Mouse (Mus musculus) G1E (cell line): ENCODE data around the gene Atp5f1. TPM values are rescaled to one million over a fixed set of nuclear protein-coding genes. Genes with fewer than 3 reads are reported as not detected.
A peak's percentile ranks its signal among the peaks of the same experiment; 100 is the strongest.

Experiments used
- ATAC-seq: 2 replicates; pipeline ENCODE4 v1.8.0; 2016; ENCODE audit warnings: mild to moderate bottlenecking; ENCODE audit not compliant: insufficient number of reproducible peaks, poor library complexity, low FRiP score, severe bottlenecking; ENCODE audit errors: extremely low read depth
- DNase-seq: peaks from one replicate; pipeline ENCODE4 v3.0.0; 2012; ENCODE audit warnings: low spot score
- H3K27me3 ChIP-seq: 2 replicates; pipeline ENCODE4 v1.6.1; 2012; ENCODE audit warnings: mild to moderate bottlenecking, low read length, inconsistent platforms; ENCODE audit not compliant: insufficient read depth
- H3K36me3 ChIP-seq: replicated peaks from 2 replicates; pipeline ENCODE3; 2012; ENCODE audit warnings: mild to moderate bottlenecking, inconsistent platforms
- H3K4me1 ChIP-seq: 2 replicates; pipeline ENCODE4 v1.6.1; 2012; ENCODE audit warnings: low read depth, low read length, inconsistent platforms, mixed read lengths; ENCODE audit not compliant: insufficient read depth
- H3K4me3 ChIP-seq: 2 replicates; pipeline ENCODE4 v1.5.1; 2012; ENCODE audit warnings: low read depth, mild to moderate bottlenecking, inconsistent platforms, low read length, moderate library complexity, mixed read lengths
- H3K9me3 ChIP-seq: replicated peaks from 2 replicates; pipeline ENCODE4 v1.6.1; 2012; ENCODE audit warnings: inconsistent platforms
- CTCF ChIP-seq: IDR thresholded peaks from 2 replicates; pipeline ENCODE4 v1.5.1; 2012; ENCODE audit warnings: low read depth, low read length, inconsistent platforms, mixed read lengths
- GATA1 ChIP-seq: IDR thresholded peaks from 2 replicates; pipeline ENCODE4 v1.6.1; 2012; ENCODE audit warnings: borderline replicate concordance, low read length, inconsistent platforms, mixed read lengths
- GATA2 ChIP-seq: IDR thresholded peaks from 2 replicates; pipeline ENCODE4 v1.6.1; 2012; ENCODE audit warnings: low read depth, low read length, inconsistent platforms, borderline replicate concordance
- POLR2AphosphoS5 ChIP-seq: IDR thresholded peaks from 2 replicates; pipeline ENCODE4 v1.6.1; 2012; ENCODE audit warnings: low read depth, low read length, inconsistent platforms; ENCODE audit not compliant: insufficient replicate concordance
- TAL1 ChIP-seq: conservative IDR thresholded peaks from 2 replicates; pipeline ENCODE4 v1.6.1; 2012; ENCODE audit warnings: low read depth, low read length, inconsistent platforms, mixed read lengths
- polyA plus RNA-seq: library from polyadenylated mRNA; stranded (reverse); fragments of >175 nt; gene quantifications from 2 replicates; pipeline ENCODE4 v1.2.3, GENCODE M21; 2012
- total RNA-seq, 2 experiments: library from RNA; stranded (forward) in 1 of 2; stranded (reverse) in 1 of 2; fragments of 200-1000 nt in 1 of 2; fragments of >200 nt in 1 of 2; fragmentation: Nextera tagmentation in 1 of 2; gene quantifications; 2 replicates each; pipeline ENCODE4 v1.2.3; 2014 to 2017

Atp5f1 gene
- total and polyA plus RNA-seq, 3 experiments: 110 to 891 (median 239) TPM

DNA sequence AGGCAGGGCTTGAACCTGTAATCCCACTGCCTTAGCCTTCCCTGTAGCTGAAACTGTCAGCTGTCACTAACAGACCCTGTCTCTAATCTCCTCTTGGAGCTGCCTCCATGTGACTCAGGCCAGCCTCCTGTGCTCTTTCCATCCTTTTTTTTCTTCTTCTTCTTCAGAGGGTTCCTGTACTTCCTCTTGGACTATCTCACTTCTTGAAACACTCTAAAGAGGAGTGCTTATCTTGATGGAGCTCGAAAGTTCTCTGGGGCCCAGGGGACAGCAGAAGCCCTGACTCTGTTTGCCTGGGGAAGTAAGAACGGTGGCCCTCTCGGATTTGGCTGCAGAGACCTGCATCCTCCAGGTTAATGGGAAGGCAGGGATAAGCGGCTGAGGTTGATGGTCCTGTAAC lies 55.7 kb downstream of the Atp5f1 start:
- Histone ChIP-seq H3K27me3 (no peaks in the 10 kb centered on the region), H3K36me3 (no peaks in the 10 kb centered on the region), H3K4me3 (peak overlapping the region; percentile 25; the same call in 1 of the 2 replicates), H3K9me3 (no peaks in the 10 kb centered on the region), H3K4me1 (peaks cover 81% of the 10 kb centered on the region)
- DNase-seq (no peak), ATAC-seq (peak; percentile 73)
- TF ChIP-seq POLR2AphosphoS5 (no peak), GATA2 (no peak), TAL1 (no peak)

- Histone ChIP-seq H3K4me1 (peaks cover 72% of the 10 kb centered on the region), H3K27me3 (no peaks in the 10 kb centered on the region), H3K4me3 (no peak overlapping the region), H3K36me3 (no peaks in the 10 kb centered on the region), H3K9me3 (no peaks in the 10 kb centered on the region)
- TF ChIP-seq GATA1 (no peak), CTCF (no peak), TAL1 (no peak), GATA2 (no peak), POLR2AphosphoS5 (no peak)
- no peak for ATAC-seq
- no peak for DNase-seq
Observed at GRCm38 (mm10) chr3:105901468-105901867, 58.4 kb downstream of the Atp5f1 start.

DNA sequence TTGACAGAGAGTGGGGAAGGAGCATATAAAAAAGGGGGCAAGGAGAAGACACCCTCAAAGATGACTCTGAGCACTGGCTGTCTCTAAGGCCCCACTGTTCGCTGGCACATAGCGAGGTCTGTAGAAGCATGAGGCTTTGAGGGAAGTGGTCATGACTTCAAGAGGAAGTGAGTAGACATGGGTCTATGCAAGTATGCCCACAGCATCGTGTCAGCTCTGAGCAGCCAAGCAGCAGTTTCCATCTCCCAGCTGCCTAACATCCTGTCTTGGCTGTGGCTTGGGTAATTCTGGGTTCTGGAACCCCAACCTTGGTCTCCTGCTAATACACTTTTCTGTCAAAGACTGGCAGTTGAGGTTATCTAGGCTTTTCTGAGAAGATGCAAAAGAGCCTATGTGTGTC lies 59.2 kb downstream of the Atp5f1 start:
- Histone ChIP-seq H3K4me1 (peaks cover 67% of the 10 kb centered on the region), H3K4me3 (no peak overlapping the region), H3K27me3 (no peaks in the 10 kb centered on the region), H3K9me3 (no peaks in the 10 kb centered on the region), H3K36me3 (no peaks in the 10 kb centered on the region)
- DNase-seq: no peak
- no peak for ATAC-seq
- TF ChIP-seq POLR2AphosphoS5 (no peak), GATA1 (no peak)

- DNase-seq (no peak), ATAC-seq (no peak)
- peaks cover 67% of the 10 kb centered on the region for H3K4me1 ChIP-seq
- H3K36me3 ChIP-seq: no peaks in the 10 kb centered on the region
- no peak for TF ChIP-seq GATA1
- TF ChIP-seq POLR2AphosphoS5: no peak
- no peak for TF ChIP-seq GATA2
- TF ChIP-seq CTCF: no peak
- no peak for TF ChIP-seq TAL1
- H3K9me3 ChIP-seq: no peaks in the 10 kb centered on the region
- no peak overlapping the region for H3K4me3 ChIP-seq
- no peaks in the 10 kb centered on the region; the same call in 1 of the 2 replicates for H3K27me3 ChIP-seq
Observed at GRCm38 (mm10) chr3:105900266-105900665, 59.6 kb downstream of the Atp5f1 start.

DNA sequence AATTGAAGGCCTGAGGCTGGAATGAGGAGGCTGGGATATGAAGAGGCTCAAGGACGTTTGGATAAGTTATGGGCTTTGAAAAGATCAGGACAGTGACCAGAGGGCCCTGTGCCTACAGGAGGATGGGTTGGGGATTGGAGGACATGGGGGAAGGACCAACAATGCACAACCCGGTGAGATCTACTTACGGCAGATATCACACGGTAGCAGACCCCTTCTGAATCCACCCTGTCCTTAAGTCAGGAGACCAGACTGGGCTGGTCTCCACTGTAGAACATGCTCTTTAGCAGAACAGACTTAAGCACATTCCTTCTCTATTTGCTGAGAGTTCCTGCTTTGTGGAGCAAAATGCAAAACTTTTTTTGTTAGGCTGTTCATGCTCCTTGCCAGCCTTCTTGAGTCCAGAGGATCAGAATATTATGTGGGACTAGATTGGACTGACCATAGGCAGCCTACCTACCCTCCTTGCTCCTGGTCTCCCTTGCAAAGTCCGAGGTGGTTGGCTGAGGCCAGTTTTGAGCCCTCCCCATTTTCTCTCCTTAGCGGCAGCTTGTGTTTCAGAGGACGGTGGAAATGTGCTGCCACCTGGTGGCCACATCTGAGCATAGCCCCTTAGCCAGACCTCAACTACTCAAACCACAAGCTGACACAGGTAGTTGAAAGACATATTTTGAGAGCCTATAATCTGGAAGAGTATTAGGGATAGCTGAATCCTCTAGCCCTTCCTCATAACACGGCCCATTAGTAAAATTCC lies 60.3 kb downstream of the Atp5f1 start:
- no peaks in the 10 kb centered on the region for H3K36me3 ChIP-seq
- TF ChIP-seq GATA2 (no peak), CTCF (peak; percentile 90), TAL1 (no peak), GATA1 (no peak), POLR2AphosphoS5 (no peak)
- H3K4me3 ChIP-seq: no peak overlapping the region
- H3K9me3 ChIP-seq: no peaks in the 10 kb centered on the region
- peaks cover 67% of the 10 kb centered on the region for H3K4me1 ChIP-seq
- DNase-seq (no peak), ATAC-seq (0 out of 2 replicates have a peak, but pooled peaks have one; percentile 28)
- no peaks in the 10 kb centered on the region; the same call in 1 of the 2 replicates for H3K27me3 ChIP-seq

- ATAC-seq (no peak), DNase-seq (no peak)
- H3K9me3 ChIP-seq: no peaks in the 10 kb centered on the region
- no peaks in the 10 kb centered on the region; the same call in 1 of the 2 replicates for H3K27me3 ChIP-seq
- TF ChIP-seq GATA1: no peak
- TF ChIP-seq POLR2AphosphoS5: no peak
- TF ChIP-seq TAL1: no peak
- TF ChIP-seq GATA2: no peak
- no peak for TF ChIP-seq CTCF
- H3K36me3 ChIP-seq: no peaks in the 10 kb centered on the region
- H3K4me3 ChIP-seq: no peak overlapping the region
- peaks cover 67% of the 10 kb centered on the region for H3K4me1 ChIP-seq
Observed at GRCm38 (mm10) chr3:105898861-105899260, 61.0 kb downstream of the Atp5f1 start.

- ATAC-seq (no peak), DNase-seq (no peak)
- no peaks in the 10 kb centered on the region; the same call in 1 of the 2 replicates for H3K27me3 ChIP-seq
- H3K36me3 ChIP-seq: no peaks in the 10 kb centered on the region
- H3K4me1 ChIP-seq: peaks cover 68% of the 10 kb centered on the region
- no peak overlapping the region for H3K4me3 ChIP-seq
- H3K9me3 ChIP-seq: no peaks in the 10 kb centered on the region
- TF ChIP-seq POLR2AphosphoS5: no peak
- no peak for TF ChIP-seq GATA1
- no peak for TF ChIP-seq GATA2
- no peak for TF ChIP-seq TAL1
- no peak for TF ChIP-seq CTCF
Observed at GRCm38 (mm10) chr3:105898325-105898724, 61.6 kb downstream of the Atp5f1 start.
